Mouse (Mus musculus) liver, embryonic 11.5 days (tissue): ENCODE data around the gene Susd3. TPM values are rescaled to one million over a fixed set of nuclear protein-coding genes. Genes with fewer than 3 reads are reported as not detected.

Experiments
- ATAC-seq: fragments of 200-750 bp; cut with Nextera tagmentation; replicated peaks from 2 replicates; pipeline ENCODE4 v1.8.0; 2017; ENCODE audit warnings: moderate number of reproducible peaks, mild to moderate bottlenecking, moderate TSS enrichment, moderate library complexity; ENCODE audit not compliant: low FRiP score
- DNase-seq: peaks from one replicate; pipeline ENCODE4 v3.0.0-alpha.2; 2017; ENCODE audit warnings: low spot score
- H3K27ac ChIP-seq: fragments of 300-500 bp; sonication (generic); 2 replicates; pipeline ENCODE4 v1.5.1; 2014; ENCODE audit warnings: mild to moderate bottlenecking, low read depth, low read length, control low read depth
- H3K27me3 ChIP-seq: fragments of 300-500 bp; sonication (generic); replicated peaks from 2 replicates; pipeline ENCODE4 v1.6.1; 2014; ENCODE audit warnings: low read length, mixed read lengths; ENCODE audit not compliant: control insufficient read depth, insufficient read depth
- H3K36me3 ChIP-seq: fragments of 300-500 bp; sonication (generic); 2 replicates; pipeline ENCODE4 v1.6.1; 2014; ENCODE audit warnings: mild to moderate bottlenecking, low read length, moderate library complexity, mixed read lengths; ENCODE audit not compliant: control insufficient read depth, insufficient read depth
- H3K4me1 ChIP-seq: fragments of 300-500 bp; sonication (generic); replicated peaks from 2 replicates; pipeline ENCODE4 v1.6.1; 2014; ENCODE audit warnings: low read length, mixed read lengths; ENCODE audit not compliant: control insufficient read depth, insufficient read depth
- H3K4me2 ChIP-seq: fragments of 300-500 bp; sonication (generic); 2 replicates; pipeline ENCODE4 v1.6.1; 2014; ENCODE audit warnings: mild to moderate bottlenecking, control low read depth, moderate library complexity
- H3K4me3 ChIP-seq: fragments of 300-500 bp; sonication (generic); 2 replicates; pipeline ENCODE4 v1.5.1; 2014; ENCODE audit warnings: low read depth, low read length, control low read depth
- H3K9ac ChIP-seq: fragments of 300-500 bp; sonication (generic); 2 replicates; pipeline ENCODE4 v1.6.1; 2014; ENCODE audit warnings: low read depth, low read length, control low read depth
- H3K9me3 ChIP-seq: fragments of 300-500 bp; sonication (generic); 2 replicates; pipeline ENCODE4 v1.6.1; 2016; ENCODE audit warnings: low read length, inconsistent platforms, mixed read lengths; ENCODE audit not compliant: control insufficient read depth
- WGBS: fragments of 180-500 bp; shearing (Covaris S2); extraction: QIAGEN DNeasy Blood & Tissue Kit; methylation state at CpG from one replicate; pipeline ENCODE4 v1.1.7; 2014; 5-methylcytosine and 5-hydroxymethylcytosine counted together
- polyA plus RNA-seq: library from polyadenylated mRNA; unstranded; fragments of >200 nt; fragmentation: Nextera tagmentation; extraction: Ambion mirVana; gene quantifications from 2 replicates; pipeline ENCODE4 v1.2.1, GENCODE M21; 2014

Susd3 gene
- polyA plus RNA-seq, 1 experiment from 2014 or later, result 4.4 TPM

DNA sequence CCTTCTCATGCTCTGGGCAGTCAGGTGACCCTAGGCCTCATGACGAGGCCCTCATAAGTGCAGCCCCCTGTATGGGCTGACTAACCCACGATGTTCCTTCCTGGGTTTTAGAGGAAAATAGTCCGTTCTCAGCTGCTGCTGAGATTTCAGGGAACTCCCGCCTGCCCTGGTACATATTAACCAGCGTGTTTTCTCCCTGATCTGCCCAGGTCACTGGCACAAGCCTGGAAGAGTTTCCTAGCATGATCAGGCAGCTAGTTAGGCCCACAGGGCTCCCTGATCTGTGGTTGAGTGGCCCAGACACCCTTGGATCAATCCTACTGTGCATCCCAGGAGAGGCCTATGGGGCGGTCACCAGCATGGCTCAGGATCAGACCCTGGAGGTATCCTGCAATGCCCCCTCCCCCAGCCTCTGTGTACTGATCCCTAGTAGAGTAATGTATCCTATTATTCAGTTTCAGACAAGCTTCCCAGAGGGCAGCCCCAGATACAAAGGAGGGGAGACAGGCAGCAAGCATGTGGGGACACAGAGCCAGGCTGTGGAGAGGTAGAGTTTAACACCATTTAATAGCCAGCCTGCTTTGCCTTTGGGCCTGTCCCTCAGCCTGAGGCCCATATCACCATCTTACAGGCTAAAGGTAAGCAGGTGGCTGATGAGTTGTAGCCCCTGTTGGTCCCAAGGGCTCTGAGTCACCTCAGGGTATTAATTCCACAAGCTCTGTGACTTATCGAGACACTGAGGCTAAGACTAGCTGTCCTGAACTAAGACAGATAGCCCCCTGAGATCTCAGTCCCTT is 57.4 kb downstream of the Susd3 start:
- Histone ChIP-seq H3K4me1 (peaks cover 48% of the 10 kb centered on the region), H3K27me3 (no peaks in the 10 kb centered on the region), H3K4me2 (peak overlapping the region; percentile 10), H3K36me3 (peaks cover 6% of the 10 kb centered on the region; the same call in 1 of the 2 replicates), H3K4me3 (no peak overlapping the region), H3K27ac (peak overlapping the region; percentile 1; the same call in 1 of the 2 replicates), H3K9ac (0 out of 2 replicates have a peak overlapping the region, but pooled peaks have one; percentile 16), H3K9me3 (no peaks in the 10 kb centered on the region)
- WGBS, result 63% methylated on average over 7 of the region's 7 CpGs
- ATAC-seq (no peak), DNase-seq (no peak)

DNA sequence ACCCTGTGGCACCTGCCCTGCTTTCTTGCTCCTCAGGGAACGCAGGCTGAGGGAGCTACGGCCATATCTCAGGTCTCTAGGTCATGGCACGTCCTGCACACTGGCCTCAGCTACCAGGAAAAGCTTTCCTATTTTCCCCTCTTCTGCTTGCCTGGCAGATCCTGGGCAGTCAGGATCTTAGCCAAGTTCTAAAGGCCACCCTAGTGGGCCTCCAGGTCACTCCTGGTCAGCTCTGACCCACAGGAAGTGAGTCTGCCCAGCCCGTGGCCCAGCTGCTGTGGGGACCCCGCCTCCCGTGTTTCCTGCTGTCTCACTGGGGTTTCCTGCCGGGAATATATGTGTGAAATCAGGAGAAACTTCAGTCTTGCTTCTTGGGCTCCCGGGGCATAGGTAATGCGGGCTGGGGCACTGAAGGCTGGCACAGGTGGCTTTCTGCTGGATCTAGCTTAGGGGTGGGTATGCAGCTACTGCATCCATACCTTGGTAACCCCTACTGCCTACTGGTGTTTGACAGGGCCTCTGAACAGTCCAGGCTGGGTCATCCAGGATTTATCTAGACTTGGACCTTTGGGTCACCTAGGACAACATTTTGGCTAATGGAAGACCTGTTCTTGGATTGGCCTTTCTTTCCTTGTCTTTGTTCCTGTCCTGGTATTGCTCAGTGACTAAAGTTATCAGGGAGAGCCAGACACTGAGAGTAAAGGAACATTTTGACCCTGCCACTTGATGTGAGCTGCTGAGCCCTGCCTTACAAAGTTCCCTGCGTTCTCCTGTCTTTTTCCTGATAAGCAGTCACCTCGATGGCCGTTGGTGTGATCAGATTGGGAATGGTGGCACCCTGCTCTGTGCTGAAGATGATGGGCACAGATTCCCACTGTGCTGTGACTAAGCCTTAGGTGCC is 58.3 kb downstream of the Susd3 start:
- Histone ChIP-seq H3K27me3 (no peaks in the 10 kb centered on the region), H3K36me3 (peaks cover 4% of the 10 kb centered on the region; the same call in 1 of the 2 replicates), H3K9me3 (no peaks in the 10 kb centered on the region), H3K4me1 (peaks cover 48% of the 10 kb centered on the region), H3K9ac (no peak overlapping the region), H3K4me3 (no peak overlapping the region), H3K27ac (peak overlapping the region; percentile 1; the same call in 1 of the 2 replicates), H3K4me2 (peak overlapping the region; percentile 35)
- no peak for DNase-seq
- ATAC-seq, result no peak
- 45% methylated on average over 12 of the region's 12 CpGs for WGBS

DNA sequence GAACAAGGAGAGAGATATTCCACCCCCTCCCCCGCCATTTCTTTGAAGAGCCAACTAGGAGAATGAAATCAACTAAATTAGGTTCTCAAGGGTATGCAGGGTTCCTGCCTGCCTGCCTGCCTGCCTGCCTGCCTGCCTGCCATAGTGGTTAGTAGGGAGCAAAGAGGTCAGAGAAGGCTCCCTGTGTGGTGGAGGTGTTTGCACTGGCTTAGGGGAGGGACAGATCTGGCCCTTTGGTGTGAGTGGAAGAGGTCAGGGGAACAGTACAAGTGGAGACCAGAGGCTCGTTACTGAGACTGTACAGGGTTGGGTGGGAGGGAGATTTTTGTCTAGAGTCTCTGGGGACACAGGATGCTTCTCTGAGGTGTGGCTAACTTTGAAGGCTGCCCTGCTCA is 59.5 kb downstream of the Susd3 start:
- Histone ChIP-seq H3K27me3 (no peaks in the 10 kb centered on the region), H3K9ac (no peak overlapping the region), H3K4me1 (peaks cover 48% of the 10 kb centered on the region), H3K4me2 (peak overlapping the region; percentile 99), H3K27ac (0 out of 2 replicates have a peak overlapping the region, but pooled peaks have one; percentile 22), H3K4me3 (no peak overlapping the region), H3K9me3 (no peaks in the 10 kb centered on the region), H3K36me3 (no peaks in the 10 kb centered on the region)
- ATAC-seq, result no peak
- no peak for DNase-seq
- 54% methylated on average over 2 of the region's 2 CpGs for WGBS

DNA sequence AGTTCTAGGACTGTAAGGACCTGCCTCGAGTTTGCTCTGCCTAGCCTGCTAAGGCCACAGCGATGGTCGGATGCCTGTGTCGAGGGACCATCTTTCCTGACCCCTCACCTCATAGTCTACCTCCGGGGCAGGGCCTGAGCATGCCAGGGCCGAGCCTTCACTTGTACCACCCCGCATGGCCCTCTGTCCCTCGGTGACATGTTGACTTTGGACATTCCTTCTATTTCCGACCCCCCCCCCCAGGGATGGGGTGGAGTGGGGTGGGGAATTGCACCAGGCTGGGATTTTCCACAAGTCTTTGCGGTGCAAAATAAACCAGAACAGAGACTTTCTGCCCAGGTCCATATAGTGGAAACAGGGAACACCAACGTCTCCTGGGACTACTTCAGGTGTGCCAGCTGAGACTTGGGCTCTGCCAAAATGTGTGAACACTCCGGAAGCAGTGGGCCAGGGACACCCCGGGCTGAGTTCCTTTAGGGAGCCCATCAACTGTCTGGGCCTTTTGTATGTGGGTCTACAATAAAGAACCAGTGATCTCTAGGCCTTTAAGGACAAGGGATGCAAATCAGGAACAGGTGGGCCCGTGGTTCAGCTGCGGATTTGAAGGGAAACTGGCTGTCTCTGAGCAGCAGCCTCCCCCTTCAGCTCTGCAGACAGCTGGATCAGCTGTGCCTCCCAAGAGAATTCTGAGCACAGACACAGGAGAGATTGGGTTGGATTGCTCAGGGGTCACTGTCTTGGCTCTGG is 60.1 kb downstream of the Susd3 start:
- ATAC-seq, result no peak; the same call in 1 of the 2 replicates
- WGBS, result 23% methylated on average over 15 of the region's 15 CpGs
- peaks cover 48% of the 10 kb centered on the region for H3K4me1 ChIP-seq

DNA sequence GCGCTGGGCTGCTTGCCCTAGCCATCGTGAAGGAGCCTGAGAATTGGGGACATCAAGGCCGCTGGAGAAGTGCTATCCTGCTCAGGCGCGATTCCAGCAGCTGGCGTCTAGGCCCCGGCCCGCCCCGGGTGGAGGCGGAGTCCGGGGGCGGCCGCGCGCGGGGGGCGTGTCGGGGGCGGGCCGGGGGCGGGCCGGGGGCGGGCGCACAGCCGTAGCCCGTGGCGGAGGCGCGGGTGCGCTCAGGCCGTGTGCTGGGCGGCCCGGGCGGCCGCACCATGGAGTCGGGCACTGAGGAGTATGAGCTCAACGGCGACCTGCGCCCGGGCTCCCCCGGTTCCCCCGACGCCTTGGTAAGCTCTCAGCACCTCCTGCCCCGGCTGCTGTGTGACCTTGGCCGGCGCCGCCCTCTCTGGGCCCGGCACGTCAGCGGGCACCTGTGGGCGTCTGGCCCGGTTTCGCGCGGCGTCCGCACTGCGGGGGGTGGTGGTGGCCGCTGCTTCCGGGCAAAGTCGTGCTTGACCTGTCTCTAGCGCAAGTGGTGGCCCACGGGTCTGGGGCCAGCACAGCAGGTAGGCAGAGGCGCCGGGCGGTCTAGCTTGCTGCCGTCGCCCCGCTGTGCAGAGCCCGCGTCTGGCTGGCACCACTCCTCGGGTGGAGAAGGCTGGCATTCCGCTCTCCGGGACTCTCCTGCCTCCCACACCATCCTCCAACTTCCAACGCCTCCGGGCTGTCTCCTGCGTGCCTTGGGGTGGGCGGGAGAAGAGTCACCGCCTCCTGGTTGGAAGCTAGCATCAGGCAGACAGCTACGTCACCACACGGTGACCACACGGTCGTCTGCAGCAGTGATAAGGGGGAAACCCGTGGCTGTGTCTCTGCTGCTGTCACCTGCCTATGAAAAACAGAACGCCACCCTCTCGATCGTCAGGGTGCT is 61.0 kb downstream of the Susd3 start, which contains the start of gene Ninj1:
Ninj1 (plus strand) TSS at position 198 of the 931 bp plus-strand sequence.
- H3K36me3 ChIP-seq, result no peaks in the 10 kb centered on the region
- H3K4me1 ChIP-seq, result peaks cover 48% of the 10 kb centered on the region
- no peaks in the 10 kb centered on the region for H3K9me3 ChIP-seq
- H3K9ac ChIP-seq, result peak within 1 kb of the TSS; percentile 80
- peak within 1 kb of the TSS; percentile 77; the same call in 1 of the 2 replicates for H3K27ac ChIP-seq
- peak within 1 kb of the TSS; percentile 99 for H3K4me2 ChIP-seq
- no peaks in the 10 kb centered on the region for H3K27me3 ChIP-seq
- WGBS, result under 1% methylated on average over 60 of the region's 87 CpGs
- peak within 1 kb of the TSS; percentile 88 for H3K4me3 ChIP-seq
- DNase-seq (peak; percentile 84), ATAC-seq (peak; percentile 92)

More for the DNA sequence above, 60.1 kb downstream of the Susd3 start:
- H3K9me3 ChIP-seq, result no peaks in the 10 kb centered on the region
- no peaks in the 10 kb centered on the region for H3K36me3 ChIP-seq
- DNase-seq, result no peak
- 0 out of 2 replicates have a peak overlapping the region, but pooled peaks have one; percentile 22 for H3K27ac ChIP-seq
- peak overlapping the region; percentile 88 for H3K4me3 ChIP-seq
- peak overlapping the region; percentile 80; the same call in 1 of the 2 replicates for H3K9ac ChIP-seq
- H3K27me3 ChIP-seq, result no peaks in the 10 kb centered on the region
- H3K4me2 ChIP-seq, result peak overlapping the region; percentile 99

DNA sequence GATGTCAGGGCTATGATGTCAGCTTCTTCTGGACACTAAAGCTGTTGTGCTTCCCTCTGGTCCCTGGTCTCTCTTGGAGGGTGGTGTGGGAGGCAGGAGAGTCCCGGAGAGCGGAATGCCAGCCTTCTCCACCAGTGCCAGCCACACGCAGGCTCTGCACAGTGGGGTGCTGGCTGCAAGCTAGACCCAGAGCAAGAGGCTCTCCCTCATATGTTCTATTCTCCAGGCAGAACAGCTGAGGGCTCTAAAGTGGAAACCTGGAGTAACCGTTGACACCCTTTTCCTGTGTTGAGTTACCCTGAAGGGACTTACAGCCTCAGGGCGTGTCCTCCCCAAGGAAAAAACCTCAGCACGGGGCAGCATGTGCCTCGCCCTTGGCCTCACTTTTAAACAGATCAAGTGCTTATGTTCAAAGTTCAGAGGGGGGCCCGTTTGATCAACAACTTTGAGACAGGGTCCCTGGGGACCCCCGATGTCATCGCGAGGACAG is 61.7 kb downstream of the Susd3 start:
- H3K9ac ChIP-seq, result peak overlapping the region; percentile 80
- no peaks in the 10 kb centered on the region for H3K36me3 ChIP-seq
- H3K27me3 ChIP-seq, result no peaks in the 10 kb centered on the region
- 24% methylated on average over 11 of the region's 11 CpGs for WGBS
- H3K27ac ChIP-seq, result peak overlapping the region; percentile 77; the same call in 1 of the 2 replicates
- peaks cover 45% of the 10 kb centered on the region for H3K4me1 ChIP-seq
- ATAC-seq (peak; percentile 27), DNase-seq (no peak)
- H3K4me3 ChIP-seq, result peak overlapping the region; percentile 88
- H3K4me2 ChIP-seq, result peak overlapping the region; percentile 99
- H3K9me3 ChIP-seq, result no peaks in the 10 kb centered on the region

DNA sequence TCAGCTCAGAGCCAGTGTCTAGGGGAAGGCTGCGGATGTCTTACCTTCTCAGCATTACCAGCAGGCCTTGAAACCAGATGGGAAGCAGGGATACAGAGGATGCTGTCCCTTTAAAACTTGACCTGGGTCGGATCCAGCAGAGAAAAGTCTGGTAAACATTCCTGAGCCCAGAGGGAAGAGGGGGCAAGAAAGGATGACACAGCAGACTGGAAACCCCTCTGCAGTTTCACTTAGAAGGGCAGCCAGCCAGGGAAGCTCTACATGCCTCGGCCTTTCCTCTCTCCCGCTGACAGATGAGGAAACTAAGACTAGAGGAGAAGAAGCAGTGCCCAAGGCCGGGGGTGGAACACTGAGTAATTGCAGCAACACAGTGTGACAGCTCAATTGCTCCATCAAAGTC is 64.9 kb downstream of the Susd3 start:
- Histone ChIP-seq H3K9ac (no peak overlapping the region), H3K27me3 (no peaks in the 10 kb centered on the region; the same call in 1 of the 2 replicates), H3K4me3 (no peak overlapping the region), H3K4me2 (no peak overlapping the region), H3K9me3 (no peaks in the 10 kb centered on the region), H3K36me3 (no peaks in the 10 kb centered on the region), H3K4me1 (peaks cover 14% of the 10 kb centered on the region), H3K27ac (no peak overlapping the region)
- ATAC-seq (no peak), DNase-seq (no peak)
- WGBS, result 60% methylated on average over 5 of the region's 5 CpGs
